Mouse (Mus musculus) C2C12 (cell line): ENCODE measurements around the gene Cym. TPM values are rescaled to one million over a fixed set of nuclear protein-coding genes. Genes with fewer than 3 reads are reported as not detected.

Experiments used
- H3K27me3 ChIP-seq: one replicate; pipeline ENCODE4 v1.6.1; 2011; ENCODE audit not compliant: control insufficient read depth, insufficient read depth, insufficient read length
- H3K36me3 ChIP-seq: one replicate; pipeline ENCODE4 v1.6.1; 2011; ENCODE audit not compliant: control insufficient read depth, insufficient read depth
- H3K4me3 ChIP-seq: one replicate; pipeline ENCODE4 v1.5.1; 2011; ENCODE audit warnings: mild to moderate bottlenecking, control low read depth; ENCODE audit not compliant: poor library complexity, insufficient read depth, severe bottlenecking
- H3K79me2 ChIP-seq: one replicate; pipeline ENCODE4 v1.6.1; 2011; ENCODE audit not compliant: control insufficient read depth, insufficient read depth
- H3K79me3 ChIP-seq: one replicate; pipeline ENCODE4 v1.6.1; 2011; ENCODE audit warnings: low read depth, control low read depth
- H3ac ChIP-seq: one replicate; pipeline ENCODE3; 2011; ENCODE audit warnings: low read depth; ENCODE audit not compliant: control insufficient read depth, insufficient read length
- CEBPB ChIP-seq: IDR thresholded peaks from one replicate; pipeline ENCODE4 v1.6.1; 2011; ENCODE audit warnings: low read depth, mild to moderate bottlenecking, control low read depth, moderate library complexity
- CTCF ChIP-seq: IDR thresholded peaks from one replicate; pipeline ENCODE4 v1.5.1; 2011; ENCODE audit not compliant: control insufficient read depth, insufficient read depth, insufficient read length
- FOSL1 ChIP-seq: IDR thresholded peaks from one replicate; pipeline ENCODE4 v1.8.0; 2011; ENCODE audit warnings: mild to moderate bottlenecking, low read length; ENCODE audit not compliant: poor library complexity, insufficient read depth, severe bottlenecking
- MAX ChIP-seq: IDR thresholded peaks from one replicate; pipeline ENCODE4 v1.6.1; 2011; ENCODE audit warnings: mild to moderate bottlenecking, control low read depth
- MYOD1 ChIP-seq: IDR thresholded peaks from one replicate; pipeline ENCODE4 v1.6.1; 2011; ENCODE audit warnings: low read depth; ENCODE audit not compliant: control insufficient read depth, insufficient read length
- MYOG ChIP-seq: IDR thresholded peaks from one replicate; pipeline ENCODE4 v1.6.1; 2011; ENCODE audit not compliant: control insufficient read depth, insufficient read length; ENCODE audit errors: extremely low read depth
- USF1 ChIP-seq: IDR thresholded peaks from one replicate; pipeline ENCODE4 v1.6.1; 2011; ENCODE audit warnings: low read depth, mild to moderate bottlenecking, control low read depth, moderate library complexity
- polyA plus RNA-seq: library from polyadenylated mRNA; unstranded; fragments of >200 nt; fragmentation: generic; extraction: Trizol; gene quantifications from one replicate; pipeline ENCODE4 v1.2.1, GENCODE M21; 2012; ENCODE audit warnings: missing spikeins

The Cym gene
- polyA plus RNA-seq, 1 experiment, result not detected

- H3K4me3 ChIP-seq, result no peak within 1 kb of the TSS
- H3ac ChIP-seq, result no peak within 1 kb of the TSS
- TF ChIP-seq MYOG (no peak), CEBPB (no peak), CTCF (no peak), FOSL1 (no peak), MYOD1 (no peak), MAX (no peak), USF1 (no peak)
- H3K36me3 ChIP-seq, result no peaks in the 10 kb centered on the region
- H3K79me3 ChIP-seq, result no peaks in the 10 kb centered on the region
- H3K79me2 ChIP-seq, result no peaks in the 10 kb centered on the region
- peaks cover 3% of the 10 kb centered on the region for H3K27me3 ChIP-seq
Measured at GRCm38 (mm10) chr3:107230527-107230926, 9.0 kb upstream of the Cym start, which contains the start of gene A630076J17Rik. TSS of gene A630076J17Rik (plus strand) at chr3:107230614.

DNA sequence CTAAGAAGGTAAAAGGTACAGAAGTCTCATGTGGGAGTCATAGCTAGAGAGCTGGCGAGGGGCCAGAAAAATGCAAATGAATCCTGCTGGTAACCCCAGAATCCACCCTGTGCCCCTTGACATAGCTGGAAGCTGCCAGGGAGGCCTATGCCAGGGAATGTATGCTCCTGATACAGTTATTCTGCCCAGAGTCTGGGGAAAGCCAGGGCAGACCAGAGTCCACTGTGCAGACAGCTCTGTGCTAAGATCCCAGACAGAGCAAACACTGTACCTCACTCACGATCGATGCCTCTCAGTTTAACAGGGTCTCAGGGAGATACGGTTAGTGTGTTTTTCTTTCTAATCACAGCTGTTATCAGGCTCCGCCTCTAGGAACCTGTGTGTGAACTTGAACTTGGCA lies 8.3 kb upstream of the Cym start:
- no peaks in the 10 kb centered on the region for H3K79me2 ChIP-seq
- H3K27me3 ChIP-seq, result peaks cover 3% of the 10 kb centered on the region
- no peaks in the 10 kb centered on the region for H3K79me3 ChIP-seq
- no peak overlapping the region for H3K4me3 ChIP-seq
- no peak overlapping the region for H3ac ChIP-seq
- H3K36me3 ChIP-seq, result no peaks in the 10 kb centered on the region
- no peak for TF ChIP-seq CTCF
- TF ChIP-seq MAX, result no peak
- TF ChIP-seq MYOG, result no peak
- TF ChIP-seq CEBPB, result no peak
- no peak for TF ChIP-seq FOSL1
- TF ChIP-seq MYOD1, result no peak
- no peak for TF ChIP-seq USF1

GRCm38 (mm10) chr3:107229221-107229620 lies 7.7 kb upstream of the Cym start:
- H3K27me3 ChIP-seq, result peaks cover 3% of the 10 kb centered on the region
- H3K4me3 ChIP-seq, result no peak overlapping the region
- H3K36me3 ChIP-seq, result no peaks in the 10 kb centered on the region
- no peak overlapping the region for H3ac ChIP-seq
- TF ChIP-seq MYOD1 (no peak), FOSL1 (no peak), MAX (no peak), MYOG (no peak), CTCF (no peak), USF1 (no peak), CEBPB (no peak)
- no peaks in the 10 kb centered on the region for H3K79me3 ChIP-seq
- H3K79me2 ChIP-seq, result no peaks in the 10 kb centered on the region

DNA sequence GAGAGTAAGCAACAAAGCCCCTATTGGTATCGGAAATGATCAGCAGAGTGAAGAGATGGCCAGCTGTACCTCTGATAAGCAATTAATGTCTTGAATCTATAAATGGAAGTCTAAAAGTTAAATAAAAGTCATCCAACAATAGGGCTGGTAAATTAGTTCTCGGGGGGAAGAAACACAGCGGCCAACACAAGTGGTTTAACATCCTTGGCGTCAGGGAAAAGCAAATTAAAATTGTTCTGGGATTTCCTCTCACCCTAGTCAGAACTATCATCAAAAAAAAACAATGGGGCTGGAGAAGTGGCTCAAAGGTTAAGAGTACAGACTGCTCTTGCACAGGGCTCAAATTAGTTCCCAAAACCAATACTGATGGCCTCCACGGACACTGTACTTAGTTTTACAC lies 4.3 kb upstream of the Cym start:
- no peak overlapping the region for H3ac ChIP-seq
- no peak overlapping the region for H3K4me3 ChIP-seq
- TF ChIP-seq MYOG (no peak), USF1 (no peak), FOSL1 (no peak), CEBPB (no peak)
- H3K36me3 ChIP-seq, result no peaks in the 10 kb centered on the region
- H3K79me2 ChIP-seq, result no peaks in the 10 kb centered on the region
- H3K79me3 ChIP-seq, result no peaks in the 10 kb centered on the region
- H3K27me3 ChIP-seq, result peaks cover 4% of the 10 kb centered on the region

- Histone ChIP-seq H3K79me3 (no peaks in the 10 kb centered on the region), H3K4me3 (no peak overlapping the region), H3ac (no peak overlapping the region), H3K36me3 (no peaks in the 10 kb centered on the region), H3K27me3 (peaks cover 24% of the 10 kb centered on the region), H3K79me2 (no peaks in the 10 kb centered on the region)
- TF ChIP-seq MAX, result no peak
- TF ChIP-seq MYOG, result no peak
- TF ChIP-seq CTCF, result no peak
- no peak for TF ChIP-seq FOSL1
- TF ChIP-seq MYOD1, result no peak
- no peak for TF ChIP-seq USF1
- no peak for TF ChIP-seq CEBPB
Measured at GRCm38 (mm10) chr3:107223230-107223629, 1.7 kb upstream of the Cym start.

DNA sequence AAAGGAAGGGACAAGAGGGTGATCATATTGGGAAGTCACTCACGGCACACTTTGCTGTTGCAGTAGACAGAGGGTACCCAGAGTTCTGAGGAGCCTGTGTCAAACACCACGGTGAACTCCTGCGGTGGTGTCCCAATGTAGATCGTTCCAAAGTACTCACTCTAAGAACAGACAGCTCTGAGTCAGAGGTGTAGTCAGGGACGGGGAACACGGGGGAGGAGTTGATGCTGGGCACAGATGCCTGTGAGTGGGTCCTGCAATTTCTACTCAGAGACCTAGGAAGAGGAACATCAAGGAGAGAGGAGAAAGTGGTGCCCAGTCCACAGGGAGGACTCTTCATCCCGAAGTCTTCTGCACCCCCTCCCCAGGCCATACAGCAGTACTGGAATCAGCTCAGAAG lies 3.0 kb downstream of the Cym start:
- no peaks in the 10 kb centered on the region for H3K79me2 ChIP-seq
- TF ChIP-seq FOSL1 (no peak), MAX (no peak), MYOG (no peak)
- H3K4me3 ChIP-seq, result no peak overlapping the region
- peaks cover 41% of the 10 kb centered on the region for H3K27me3 ChIP-seq
- H3K79me3 ChIP-seq, result no peaks in the 10 kb centered on the region
- no peak overlapping the region for H3ac ChIP-seq
- H3K36me3 ChIP-seq, result no peaks in the 10 kb centered on the region
